ENCODE assay signal across 15 mouse cellular contexts in the genomic region with DNA sequence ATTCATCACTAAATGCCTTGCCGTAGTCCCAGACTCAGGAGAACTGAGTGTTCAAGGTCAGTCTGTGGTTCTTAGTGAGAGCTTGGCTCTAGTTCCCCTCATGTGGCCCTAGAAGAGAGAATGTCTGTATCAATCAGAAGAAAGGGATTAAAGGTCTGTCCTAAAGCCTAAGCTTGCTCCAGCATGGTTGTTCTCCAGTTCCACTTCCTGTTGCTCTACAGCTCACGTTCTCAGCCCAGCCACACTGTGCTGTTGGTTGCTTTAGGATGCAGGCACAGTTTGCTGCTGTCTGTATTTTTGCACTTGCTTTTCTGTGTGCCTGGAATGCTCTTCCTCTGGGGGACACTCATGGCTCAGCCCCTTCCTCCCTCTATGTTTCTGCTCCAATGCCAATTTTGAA.
"Had no signal": no experiment of that assay in that cellular context is flagged by ENCODE, and none has a peak within 500 bp of the region (broad histone marks: within the 10 kb centered on the region; RNA-seq: fewer than 3 reads in every experiment).

No protein-coding gene starts in this region.

- H3K27me3 ChIP-seq: limb, embryonic 12.5 days; liver, embryonic 13.5 days; lung, embryonic 15.5 days; midbrain, embryonic 12.5 days had no signal

- H3K4me2 ChIP-seq: limb, embryonic 12.5 days; liver, embryonic 13.5 days; lung, embryonic 15.5 days; midbrain, embryonic 12.5 days had no signal

- H3K9ac ChIP-seq: limb, embryonic 12.5 days; liver, embryonic 13.5 days; liver, postnatal 0 days; lung, embryonic 15.5 days; midbrain, embryonic 12.5 days had no signal

- H3K4me1 ChIP-seq: liver, embryonic 13.5 days; lung, embryonic 15.5 days; midbrain, embryonic 12.5 days had no signal

- H3K36me3 ChIP-seq: limb, embryonic 12.5 days; liver, embryonic 13.5 days; lung, embryonic 15.5 days; midbrain, embryonic 12.5 days had no signal

- H3K4me3 ChIP-seq: limb, embryonic 12.5 days; liver, embryonic 13.5 days; lung, embryonic 15.5 days; midbrain, embryonic 12.5 days had no signal

- ATAC-seq: liver, postnatal 0 days; midbrain, embryonic 16.5 days had no signal

- H3K9me3 ChIP-seq: limb, embryonic 12.5 days; liver, embryonic 13.5 days; lung, embryonic 15.5 days; midbrain, embryonic 12.5 days had no signal

- DNase-seq: kidney, adult 8-10 months; kidney, postnatal 25 days; layer of hippocampus, postnatal 36 days; liver; liver, embryonic 13.5 days; liver, postnatal 0 days; lung, postnatal 14 days; right cerebral cortex, postnatal 14 days; thymus, postnatal 36 days had no signal

- H3K27ac ChIP-seq: limb, embryonic 12.5 days; liver, embryonic 13.5 days; lung, embryonic 15.5 days; macrophage; midbrain, embryonic 12.5 days; stomach, postnatal 0 days had no signal
